Mouse (Mus musculus): ENCODE results near the gene Svip.

The Svip gene

GRCm38 (mm10) chr7:52005511-52006295, at the start of gene Svip:
Gene Svip (minus strand): TSS chr7:52006018.
- in situ Hi-C loops (cut with MboI) = no loop called here

- in situ Hi-C loops (cut with MboI) = no loop called here
These were observed 32.1 kb upstream of the Svip start for GRCm38 (mm10) chr7:52037600-52038582.

GRCm38 (mm10) chr7:52024050-52024626, 18.3 kb upstream of the Svip start:
- in situ Hi-C loops (cut with MboI) = no loop called here

GRCm38 (mm10) chr7:52022039-52022438, 16.2 kb upstream of the Svip start:
- in situ Hi-C loops (cut with MboI) = no loop called here

- in situ Hi-C loops (cut with MboI) = no loop called here
These were observed 9.8 kb upstream of the Svip start, which contains the start of gene 1700015G11Rik for GRCm38 (mm10) chr7:52015628-52016027. Gene 1700015G11Rik (minus strand): TSS chr7:52015728.

- in situ Hi-C loops (cut with MboI) = no loop called here
These were observed 9.4 kb upstream of the Svip start for GRCm38 (mm10) chr7:52015180-52015579.

- in situ Hi-C loops (cut with MboI) = no loop called here
These were observed 7.6 kb upstream of the Svip start for GRCm38 (mm10) chr7:52013457-52013856.

- in situ Hi-C loops (cut with MboI) = no loop called here
These were observed 1.3 kb upstream of the Svip start for GRCm38 (mm10) chr7:52007138-52007537.

- in situ Hi-C loops (cut with MboI) = no loop called here
These were observed 445 bp upstream of the Svip start for GRCm38 (mm10) chr7:52006296-52006630.

- in situ Hi-C loops (cut with MboI) = no loop called here
These were observed 14.8 kb downstream of the Svip start for GRCm38 (mm10) chr7:51991020-51991419.

GRCm38 (mm10) chr7:51986909-51987308, 18.9 kb downstream of the Svip start:
- in situ Hi-C loops (cut with MboI) = no loop called here

- in situ Hi-C loops (cut with MboI) = no loop called here
These were observed 20.1 kb downstream of the Svip start for GRCm38 (mm10) chr7:51985763-51986162.

GRCm38 (mm10) chr7:51982303-51982702, 23.5 kb downstream of the Svip start:
- in situ Hi-C loops (cut with MboI) = no loop called here

GRCm38 (mm10) chr7:51979271-51979670, 26.5 kb downstream of the Svip start:
- in situ Hi-C loops (cut with MboI) = no loop called here

GRCm38 (mm10) chr7:51975181-51975580, 30.6 kb downstream of the Svip start:
- in situ Hi-C loops (cut with MboI) = no loop called here

- in situ Hi-C loops (cut with MboI) = no loop called here
These were observed 32.3 kb downstream of the Svip start for GRCm38 (mm10) chr7:51973526-51973925.

- in situ Hi-C loops (cut with MboI) = no loop called here
These were observed 32.7 kb downstream of the Svip start for GRCm38 (mm10) chr7:51973091-51973490.

GRCm38 (mm10) chr7:51972252-51972855, 33.5 kb downstream of the Svip start:
- in situ Hi-C loops (cut with MboI) = no loop called here

GRCm38 (mm10) chr7:51969379-51969778, 36.4 kb downstream of the Svip start:
- in situ Hi-C loops (cut with MboI) = no loop called here

- in situ Hi-C loops (cut with MboI) = no loop called here
These were observed 38.2 kb downstream of the Svip start for GRCm38 (mm10) chr7:51967581-51967980.

GRCm38 (mm10) chr7:51964681-51965080, 41.1 kb downstream of the Svip start:
- in situ Hi-C loops (cut with MboI) = no loop called here
